Mouse (Mus musculus) neural tube, embryonic 15.5 days (tissue): ENCODE measurements around the gene Tenm3. TPM values are rescaled to one million over a fixed set of nuclear protein-coding genes. Genes with fewer than 3 reads are reported as not detected.

Experiments used
- ATAC-seq: fragments of 200-750 bp; cut with Nextera tagmentation; 2 replicates; pipeline ENCODE4 v1.8.0; 2017; ENCODE audit warnings: mild to moderate bottlenecking, moderate TSS enrichment, moderate library complexity; ENCODE audit not compliant: low FRiP score
- H3K27ac ChIP-seq: fragments of 300-500 bp; sonication (generic); replicated peaks from 2 replicates; pipeline ENCODE4 v1.5.1; 2015; ENCODE audit warnings: mild to moderate bottlenecking, inconsistent platforms
- H3K27me3 ChIP-seq: fragments of 300-500 bp; sonication (generic); replicated peaks from 2 replicates; pipeline ENCODE4 v1.6.1; 2015; ENCODE audit warnings: inconsistent platforms
- H3K36me3 ChIP-seq: fragments of 300-500 bp; sonication (generic); 2 replicates; pipeline ENCODE4 v1.6.1; 2015; ENCODE audit warnings: inconsistent platforms
- H3K4me1 ChIP-seq: fragments of 300-500 bp; sonication (generic); 2 replicates; pipeline ENCODE4 v1.6.1; 2015; ENCODE audit warnings: inconsistent platforms
- H3K4me2 ChIP-seq: fragments of 300-500 bp; sonication (generic); 2 replicates; pipeline ENCODE4 v1.6.1; 2015; ENCODE audit warnings: inconsistent platforms, mild to moderate bottlenecking, moderate library complexity
- H3K4me3 ChIP-seq: fragments of 300-500 bp; sonication (generic); replicated peaks from 2 replicates; pipeline ENCODE4 v1.5.1; 2015; ENCODE audit warnings: mild to moderate bottlenecking, inconsistent platforms
- H3K9ac ChIP-seq: fragments of 300-500 bp; sonication (generic); replicated peaks from 2 replicates; pipeline ENCODE4 v1.6.1; 2015; ENCODE audit warnings: mild to moderate bottlenecking, inconsistent platforms
- H3K9me3 ChIP-seq: fragments of 300-500 bp; sonication (generic); replicated peaks from 2 replicates; pipeline ENCODE4 v1.6.1; 2016; ENCODE audit warnings: inconsistent platforms
- whole genome bisulfite sequencing: fragments of 180-500 bp; shearing (Covaris S2); methylation state at CpG from one replicate; pipeline ENCODE4 v1.1.7; 2015; ENCODE audit warnings: mixed read lengths; 5-methylcytosine and 5-hydroxymethylcytosine counted together
- polyA plus RNA-seq: library from polyadenylated mRNA; unstranded; fragments of >200 nt; fragmentation: Nextera tagmentation; extraction: Ambion mirVana; gene quantifications from 2 replicates; pipeline ENCODE4 v1.2.1, GENCODE M21; 2015

Tenm3 gene
- polyA plus RNA-seq, 1 experiment from 2014 or later = 37.7 TPM

DNA sequence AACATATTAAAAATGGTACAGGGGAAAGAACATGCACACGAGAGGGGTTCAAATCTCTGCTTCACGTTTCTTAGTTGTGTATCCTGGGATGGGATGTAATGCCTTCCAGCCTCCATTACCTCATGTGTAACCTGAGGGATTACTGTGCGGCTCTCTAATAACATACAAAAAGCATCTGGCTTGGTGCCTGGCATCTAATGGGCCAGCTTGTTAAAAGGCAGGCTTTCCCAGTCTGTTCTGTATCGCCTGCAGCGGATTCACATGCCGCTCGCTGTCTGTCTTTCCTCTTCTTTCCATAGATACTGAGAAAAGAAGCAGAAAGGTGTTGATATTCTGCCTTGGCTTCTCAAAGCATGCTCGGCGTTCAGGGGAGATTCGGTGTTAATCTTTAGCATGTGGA is 558.3 kb downstream of the Tenm3 start:
- Histone ChIP-seq H3K4me3 (no peak overlapping the region), H3K27me3 (no peaks in the 10 kb centered on the region), H3K27ac (no peak overlapping the region), H3K4me1 (no peaks in the 10 kb centered on the region), H3K4me2 (no peak overlapping the region), H3K36me3 (0 out of 2 replicates have a peak, but pooled peaks cover 6% of the 10 kb centered on the region), H3K9ac (no peak overlapping the region), H3K9me3 (no peaks in the 10 kb centered on the region)
- no peak for ATAC-seq
- WGBS = 78% methylated on average over 10 of the region's 10 CpGs

DNA sequence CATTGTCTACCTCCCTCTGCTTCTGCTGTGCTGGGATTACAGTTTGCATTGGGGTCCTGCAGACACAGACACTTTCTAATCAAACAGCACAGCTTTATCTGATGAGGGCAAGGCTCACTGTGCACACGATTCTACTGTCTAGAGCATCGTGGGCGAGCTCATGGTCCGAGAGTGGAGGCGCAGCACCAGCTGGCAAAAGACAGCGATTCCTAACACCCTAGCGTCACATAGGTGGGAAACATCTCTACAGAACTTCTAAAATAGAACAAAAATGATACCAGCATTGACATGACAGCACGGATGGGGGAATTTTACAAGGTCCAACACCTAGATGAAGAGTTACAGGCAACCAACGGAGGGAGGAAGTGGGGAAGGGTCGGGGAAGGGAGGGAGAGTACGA is 561.9 kb downstream of the Tenm3 start:
- Histone ChIP-seq H3K9ac (no peak overlapping the region), H3K4me1 (no peaks in the 10 kb centered on the region), H3K9me3 (no peaks in the 10 kb centered on the region), H3K27ac (no peak overlapping the region), H3K36me3 (peaks cover 4% of the 10 kb centered on the region), H3K4me2 (no peak overlapping the region), H3K27me3 (no peaks in the 10 kb centered on the region), H3K4me3 (no peak overlapping the region)
- ATAC-seq = no peak
- WGBS = 97% methylated on average over 11 of the region's 11 CpGs

DNA sequence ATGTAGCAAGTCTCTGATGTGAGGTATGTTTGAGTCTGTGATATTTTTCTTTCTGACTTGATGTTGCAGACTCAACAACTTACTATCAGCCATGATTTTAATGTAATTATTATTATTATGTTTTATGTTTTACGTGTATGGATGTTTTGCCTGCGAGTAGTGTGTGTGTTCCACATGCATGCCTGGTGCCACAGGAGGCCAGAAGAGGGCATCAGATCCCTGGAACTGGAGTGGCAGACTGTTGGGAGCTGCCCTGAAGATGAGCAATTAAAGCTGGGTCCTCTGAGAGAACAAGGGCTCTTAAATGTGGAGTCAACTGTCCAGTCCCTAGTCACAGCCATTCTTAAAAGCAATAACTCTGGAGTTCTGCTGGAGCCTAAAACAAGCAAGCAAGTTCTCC is 564.4 kb downstream of the Tenm3 start:
- Histone ChIP-seq H3K4me1 (no peaks in the 10 kb centered on the region), H3K36me3 (peaks cover 20% of the 10 kb centered on the region), H3K27ac (no peak overlapping the region), H3K4me3 (no peak overlapping the region), H3K9me3 (peaks cover 5% of the 10 kb centered on the region; the same call in 1 of the 2 replicates), H3K4me2 (no peak overlapping the region), H3K9ac (no peak overlapping the region), H3K27me3 (no peaks in the 10 kb centered on the region)
- no peak for ATAC-seq
- WGBS = 95% methylated on average over 2 of the region's 2 CpGs

DNA sequence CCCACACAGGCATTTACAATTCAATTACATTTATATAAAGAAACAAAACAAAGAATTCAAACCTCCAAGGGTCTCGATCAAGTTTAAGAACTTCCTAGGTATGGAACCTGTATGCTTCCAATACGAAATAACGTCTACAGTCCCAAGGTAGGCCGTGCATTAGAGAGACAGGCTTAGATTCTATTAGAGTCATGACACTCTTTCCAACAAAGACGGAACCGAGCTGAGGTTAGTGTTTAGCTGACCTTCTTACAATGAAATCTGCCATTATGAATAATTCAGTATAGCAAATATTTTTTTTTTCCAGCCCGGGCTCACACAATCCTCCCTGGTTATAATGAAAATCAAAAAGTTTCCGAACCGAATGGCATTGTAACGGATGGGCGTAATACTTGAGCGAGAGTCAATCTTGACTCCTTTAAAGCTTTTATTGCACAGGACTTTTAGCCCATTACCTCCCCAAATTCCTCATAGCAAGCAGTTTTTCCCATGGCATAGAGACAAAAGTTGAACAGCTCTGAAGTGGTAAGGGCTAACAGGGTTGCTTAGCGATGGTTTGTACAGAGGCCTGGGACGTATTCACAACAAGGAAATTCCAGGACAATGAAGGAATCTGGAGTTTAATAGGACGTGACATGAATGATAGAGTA is 565.6 kb downstream of the Tenm3 start:
- Histone ChIP-seq H3K36me3 (peaks cover 20% of the 10 kb centered on the region), H3K4me2 (no peak overlapping the region), H3K27ac (no peak overlapping the region), H3K9ac (no peak overlapping the region), H3K4me3 (no peak overlapping the region), H3K9me3 (peaks cover 5% of the 10 kb centered on the region; the same call in 1 of the 2 replicates), H3K27me3 (no peaks in the 10 kb centered on the region), H3K4me1 (no peaks in the 10 kb centered on the region)
- 40% methylated on average over 15 of the region's 15 CpGs for WGBS
- peak; percentile 30; the same call in 1 of the 2 replicates for ATAC-seq

DNA sequence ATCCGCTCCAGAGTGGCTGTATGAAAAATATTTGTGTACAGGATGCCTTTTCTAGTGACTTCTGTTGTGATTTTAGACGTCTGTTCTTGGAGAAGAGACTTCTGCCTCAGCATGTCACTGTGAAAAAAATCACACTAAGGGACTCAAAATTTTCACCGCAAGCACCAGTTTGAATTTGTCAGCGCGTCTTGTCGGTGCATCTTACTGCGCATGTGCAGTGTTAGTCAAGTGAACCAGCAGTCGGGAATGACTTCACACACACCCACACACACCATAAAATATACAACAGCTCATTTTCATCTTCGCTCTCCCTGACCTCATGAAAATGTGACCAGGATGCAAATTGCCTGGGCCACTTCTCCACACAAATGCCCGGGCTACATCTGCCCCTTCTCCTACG is 568.7 kb downstream of the Tenm3 start:
- 93% methylated on average over 11 of the region's 11 CpGs for WGBS
- Histone ChIP-seq H3K4me3 (no peak overlapping the region), H3K27me3 (no peaks in the 10 kb centered on the region), H3K4me1 (no peaks in the 10 kb centered on the region), H3K9ac (no peak overlapping the region), H3K36me3 (peaks cover 20% of the 10 kb centered on the region), H3K4me2 (no peak overlapping the region), H3K9me3 (peaks cover 5% of the 10 kb centered on the region; the same call in 1 of the 2 replicates), H3K27ac (no peak overlapping the region)
- ATAC-seq = no peak

DNA sequence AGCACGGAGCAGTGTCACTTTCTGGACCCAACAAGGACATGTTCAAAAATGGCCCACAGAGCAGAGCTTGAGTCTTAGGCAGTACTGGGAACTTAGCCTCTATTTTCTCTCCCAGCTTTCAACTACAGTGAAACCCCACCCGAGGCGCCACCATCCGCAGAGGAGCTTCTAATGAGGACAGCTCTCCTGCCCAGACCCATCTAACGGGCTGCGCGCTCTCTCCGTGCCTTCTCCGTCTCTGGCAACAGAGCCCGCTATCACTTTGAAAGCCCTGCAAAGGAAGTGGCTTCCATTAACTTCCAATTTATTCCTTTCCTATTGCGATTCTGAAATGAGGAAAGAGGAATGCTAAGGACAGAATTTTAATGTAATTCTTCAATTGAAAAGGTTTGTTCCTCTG is 569.2 kb downstream of the Tenm3 start:
- ATAC-seq = no peak
- Histone ChIP-seq H3K27ac (no peak overlapping the region), H3K4me1 (no peaks in the 10 kb centered on the region), H3K4me3 (no peak overlapping the region), H3K9me3 (peaks cover 5% of the 10 kb centered on the region; the same call in 1 of the 2 replicates), H3K27me3 (no peaks in the 10 kb centered on the region), H3K36me3 (peaks cover 20% of the 10 kb centered on the region), H3K4me2 (no peak overlapping the region), H3K9ac (no peak overlapping the region)
- WGBS = 93% methylated on average over 11 of the region's 11 CpGs

DNA sequence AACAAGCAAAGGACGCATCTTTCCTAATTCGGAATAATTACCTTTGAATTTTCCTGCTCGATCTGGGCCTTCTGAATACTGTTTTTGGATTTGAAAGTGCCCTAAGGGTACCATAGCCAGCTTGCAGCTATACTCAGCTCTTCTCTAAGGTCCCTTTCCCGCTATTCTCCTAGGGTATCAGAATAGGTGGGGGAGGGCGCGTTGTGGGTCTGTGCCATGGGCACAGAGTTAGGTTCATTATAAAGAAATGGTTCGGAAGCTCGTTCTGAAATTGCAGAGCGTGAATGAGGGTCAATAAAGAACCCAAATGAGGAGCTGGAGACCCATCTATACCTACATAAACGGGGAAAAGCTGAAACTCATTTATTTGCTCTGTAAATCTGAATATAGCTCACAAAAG is 575.1 kb downstream of the Tenm3 start:
- Histone ChIP-seq H3K9ac (no peak overlapping the region), H3K36me3 (no peaks in the 10 kb centered on the region), H3K4me1 (peaks cover 7% of the 10 kb centered on the region; the same call in 1 of the 2 replicates), H3K9me3 (no peaks in the 10 kb centered on the region), H3K4me3 (no peak overlapping the region), H3K27ac (peak overlapping the region; percentile 69), H3K27me3 (no peaks in the 10 kb centered on the region), H3K4me2 (peak overlapping the region; percentile 17; the same call in 1 of the 2 replicates)
- ATAC-seq = peak; percentile 79
- WGBS = 50% methylated on average over 10 of the region's 10 CpGs

DNA sequence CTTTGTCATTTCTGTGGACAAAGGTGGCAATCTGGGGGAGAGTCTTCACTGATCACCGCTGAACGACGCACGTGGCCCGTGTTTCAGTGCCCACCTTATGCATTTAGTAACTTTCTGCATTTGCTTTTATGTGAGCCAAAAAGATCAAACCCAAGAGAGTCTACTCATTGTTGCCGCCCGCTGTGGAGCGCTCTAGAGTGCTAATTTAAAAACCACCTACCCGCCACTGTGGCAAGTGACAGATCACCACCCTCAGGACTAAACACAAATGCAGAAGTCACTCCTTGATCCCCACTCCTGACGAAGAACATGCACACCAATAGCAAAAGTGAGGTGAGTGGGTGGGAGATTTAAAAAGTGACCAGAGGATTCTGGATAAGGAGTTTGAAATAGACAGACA is 583.5 kb downstream of the Tenm3 start:
- Histone ChIP-seq H3K9me3 (no peaks in the 10 kb centered on the region), H3K36me3 (0 out of 2 replicates have a peak, but pooled peaks cover 3% of the 10 kb centered on the region), H3K27me3 (no peaks in the 10 kb centered on the region), H3K27ac (no peak overlapping the region), H3K9ac (no peak overlapping the region), H3K4me2 (no peak overlapping the region), H3K4me3 (no peak overlapping the region), H3K4me1 (0 out of 2 replicates have a peak, but pooled peaks cover 4% of the 10 kb centered on the region)
- no peak for ATAC-seq
- 93% methylated on average over 10 of the region's 10 CpGs for WGBS

DNA sequence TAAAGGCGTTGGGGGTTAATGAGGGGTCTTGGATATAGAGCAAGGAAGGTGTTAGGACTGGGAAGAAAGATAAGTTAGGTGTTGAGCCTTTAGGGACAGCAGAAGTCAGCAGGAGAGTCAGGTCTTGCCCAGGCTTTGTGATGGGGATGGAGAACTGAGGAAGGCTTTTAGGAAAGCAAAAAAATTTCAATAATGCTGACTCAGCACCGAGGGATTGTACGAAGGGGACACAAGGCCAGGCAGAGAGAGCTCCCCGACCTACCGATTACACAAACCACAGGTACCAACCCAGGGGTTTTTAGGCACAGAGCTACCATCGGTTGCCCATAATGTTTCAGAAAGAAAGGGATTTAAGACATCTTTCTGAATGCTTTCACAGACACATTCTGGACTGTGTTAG is 583.9 kb downstream of the Tenm3 start:
- no peak for ATAC-seq
- H3K4me1 ChIP-seq = 0 out of 2 replicates have a peak, but pooled peaks cover 4% of the 10 kb centered on the region
- 83% methylated on average over 6 of the region's 6 CpGs for WGBS
- 0 out of 2 replicates have a peak, but pooled peaks cover 3% of the 10 kb centered on the region for H3K36me3 ChIP-seq
- no peak overlapping the region for H3K9ac ChIP-seq
- no peaks in the 10 kb centered on the region for H3K27me3 ChIP-seq
- no peak overlapping the region for H3K4me3 ChIP-seq
- no peak overlapping the region for H3K4me2 ChIP-seq
- no peaks in the 10 kb centered on the region for H3K9me3 ChIP-seq
- no peak overlapping the region for H3K27ac ChIP-seq

DNA sequence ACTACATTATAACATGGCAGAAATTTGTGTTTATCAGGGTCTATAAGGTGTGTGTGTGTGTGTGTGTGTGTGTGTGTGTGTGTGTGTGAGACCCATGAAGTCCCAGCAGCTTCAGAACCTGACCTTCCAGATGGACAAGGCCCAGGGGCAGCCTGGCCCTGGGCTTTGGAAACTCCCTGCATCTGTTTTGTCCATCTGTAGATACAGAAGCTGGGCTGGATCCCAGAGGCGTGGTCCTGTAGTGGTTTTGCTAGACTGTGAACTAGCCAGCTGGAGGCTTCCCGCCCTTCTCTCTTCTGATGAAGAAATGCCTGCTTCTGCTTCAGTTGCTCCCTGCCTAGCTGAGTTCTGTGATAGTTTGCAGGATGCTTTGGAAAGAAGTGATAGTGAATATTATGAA is 599.9 kb downstream of the Tenm3 start:
- Histone ChIP-seq H3K4me1 (0 out of 2 replicates have a peak, but pooled peaks cover 6% of the 10 kb centered on the region), H3K36me3 (no peaks in the 10 kb centered on the region), H3K4me3 (no peak overlapping the region), H3K27ac (no peak overlapping the region), H3K27me3 (no peaks in the 10 kb centered on the region), H3K4me2 (no peak overlapping the region), H3K9me3 (no peaks in the 10 kb centered on the region), H3K9ac (no peak overlapping the region)
- 87% methylated on average over 2 of the region's 2 CpGs for WGBS
- ATAC-seq = no peak

DNA sequence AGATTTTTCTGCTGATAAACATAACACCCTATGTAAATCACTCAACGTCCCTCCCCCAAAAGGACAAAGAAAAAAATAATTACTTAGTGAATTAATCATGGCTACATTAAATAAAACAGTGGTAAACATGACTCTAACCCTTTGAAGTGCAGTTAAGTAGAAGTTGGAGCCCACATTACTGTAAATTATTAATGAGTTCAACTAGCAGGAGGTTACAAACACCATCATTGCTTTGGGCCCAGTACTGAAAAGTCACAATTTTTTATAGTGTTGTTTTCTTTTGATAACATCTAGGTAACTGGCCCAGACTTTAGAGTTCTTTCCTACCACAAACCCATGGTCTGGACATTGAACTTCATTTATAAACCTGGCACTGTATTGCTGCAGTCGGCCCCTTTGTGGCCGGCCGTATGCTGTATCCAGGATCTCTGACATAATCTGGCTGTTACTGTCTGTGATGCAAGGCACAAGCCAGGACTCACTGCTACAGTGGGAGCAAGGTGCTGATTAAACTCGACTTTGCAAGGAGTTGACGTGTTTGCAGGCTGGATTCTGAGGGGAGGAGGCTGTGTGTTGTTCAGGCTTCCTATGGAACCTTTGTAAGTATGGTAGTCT is 602.7 kb downstream of the Tenm3 start:
- Histone ChIP-seq H3K9ac (no peak overlapping the region), H3K4me3 (no peak overlapping the region), H3K27ac (no peak overlapping the region), H3K27me3 (no peaks in the 10 kb centered on the region), H3K9me3 (no peaks in the 10 kb centered on the region), H3K36me3 (peaks cover 19% of the 10 kb centered on the region), H3K4me1 (0 out of 2 replicates have a peak, but pooled peaks cover 6% of the 10 kb centered on the region), H3K4me2 (no peak overlapping the region)
- no peak for ATAC-seq
- WGBS = 77% methylated on average over 6 of the region's 6 CpGs

DNA sequence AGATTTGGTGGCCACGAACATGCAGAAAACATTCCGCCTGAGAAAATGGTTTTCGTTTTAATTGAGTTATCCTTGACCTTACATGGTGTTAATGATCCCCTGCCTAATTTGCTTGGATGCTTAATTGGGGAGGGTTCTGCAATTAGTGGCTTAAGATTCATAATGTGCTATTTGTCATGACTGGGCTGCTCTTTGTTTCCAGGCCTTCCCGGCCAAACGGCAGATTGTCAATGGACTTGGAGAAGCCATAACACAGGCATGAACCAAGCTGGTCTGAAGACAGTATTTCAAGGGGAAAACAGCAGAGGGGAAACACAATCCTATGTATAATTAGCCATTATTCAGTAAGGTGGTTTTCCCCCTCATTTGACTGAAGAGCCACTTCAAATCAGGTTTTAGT is 606.8 kb downstream of the Tenm3 start:
- Histone ChIP-seq H3K27ac (no peak overlapping the region), H3K4me3 (no peak overlapping the region), H3K9ac (no peak overlapping the region), H3K4me2 (no peak overlapping the region), H3K9me3 (no peaks in the 10 kb centered on the region), H3K4me1 (peaks cover 14% of the 10 kb centered on the region), H3K27me3 (no peaks in the 10 kb centered on the region), H3K36me3 (peaks cover 37% of the 10 kb centered on the region)
- WGBS = 79% methylated on average over 5 of the region's 5 CpGs
- no peak for ATAC-seq
